Mouse (Mus musculus) T-helper 17 cell (primary cell): Measurements from ENCODE around the gene Mavs.

Experiments used
- in situ Hi-C, 2 experiments: fragments of 300-600 bp; cut with MboI, MseI; formaldehyde crosslinking; loops; 1 replicate in 1 of 2; 2 replicates in 1 of 2; pipeline ENCODE4 v1.15.1; 2025; ENCODE audit warnings: high pct_unique_total_duplicates in 2 of 2

Gene Mavs

DNA sequence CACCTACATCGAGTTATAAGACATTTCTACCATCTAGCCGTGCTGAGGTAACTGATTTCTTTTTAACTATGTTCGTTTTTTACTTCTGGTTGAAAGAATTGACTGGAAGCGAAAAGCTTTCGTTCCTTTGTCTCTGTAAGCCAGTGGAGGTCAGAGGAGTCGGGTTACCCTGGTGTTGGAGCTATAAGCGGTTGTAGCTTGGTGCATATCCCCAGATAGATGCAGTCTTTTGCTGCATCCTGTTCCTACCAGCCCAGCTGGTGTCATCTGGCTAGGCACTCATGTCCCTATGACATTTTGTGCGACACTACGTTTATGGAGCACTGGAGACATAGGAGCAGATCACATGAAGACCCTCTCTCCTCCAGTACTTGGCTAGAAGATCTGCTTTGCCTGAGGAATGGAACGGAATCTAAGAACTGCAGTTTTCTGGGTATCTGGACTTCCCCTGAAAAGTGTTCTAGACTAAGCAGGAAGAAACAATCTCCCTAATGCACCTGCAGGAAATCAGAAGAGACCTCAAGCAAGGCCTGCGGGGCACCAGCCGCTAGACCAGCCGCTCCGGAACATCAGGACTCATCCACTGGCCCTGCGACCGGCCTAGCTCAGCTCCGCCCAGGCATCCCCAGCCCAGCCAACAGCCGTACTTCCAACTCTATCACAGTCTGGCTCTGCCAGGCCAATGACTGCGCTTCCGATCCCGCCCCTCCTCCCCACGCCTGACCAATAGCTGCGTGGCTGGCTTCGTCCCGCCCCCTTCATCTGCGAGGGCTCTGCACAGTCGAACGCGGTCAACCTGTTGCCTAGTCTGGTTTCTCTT, at the start of gene Mavs:
Gene Mavs (plus strand): TSS at position 757 of the 820 bp plus-strand sequence.
- in situ Hi-C loops, result no loop called here

- in situ Hi-C loops, result no loop called here
Measured at GRCm38 (mm10) chr2:131186343-131186742, 47.5 kb upstream of the Mavs start.

DNA sequence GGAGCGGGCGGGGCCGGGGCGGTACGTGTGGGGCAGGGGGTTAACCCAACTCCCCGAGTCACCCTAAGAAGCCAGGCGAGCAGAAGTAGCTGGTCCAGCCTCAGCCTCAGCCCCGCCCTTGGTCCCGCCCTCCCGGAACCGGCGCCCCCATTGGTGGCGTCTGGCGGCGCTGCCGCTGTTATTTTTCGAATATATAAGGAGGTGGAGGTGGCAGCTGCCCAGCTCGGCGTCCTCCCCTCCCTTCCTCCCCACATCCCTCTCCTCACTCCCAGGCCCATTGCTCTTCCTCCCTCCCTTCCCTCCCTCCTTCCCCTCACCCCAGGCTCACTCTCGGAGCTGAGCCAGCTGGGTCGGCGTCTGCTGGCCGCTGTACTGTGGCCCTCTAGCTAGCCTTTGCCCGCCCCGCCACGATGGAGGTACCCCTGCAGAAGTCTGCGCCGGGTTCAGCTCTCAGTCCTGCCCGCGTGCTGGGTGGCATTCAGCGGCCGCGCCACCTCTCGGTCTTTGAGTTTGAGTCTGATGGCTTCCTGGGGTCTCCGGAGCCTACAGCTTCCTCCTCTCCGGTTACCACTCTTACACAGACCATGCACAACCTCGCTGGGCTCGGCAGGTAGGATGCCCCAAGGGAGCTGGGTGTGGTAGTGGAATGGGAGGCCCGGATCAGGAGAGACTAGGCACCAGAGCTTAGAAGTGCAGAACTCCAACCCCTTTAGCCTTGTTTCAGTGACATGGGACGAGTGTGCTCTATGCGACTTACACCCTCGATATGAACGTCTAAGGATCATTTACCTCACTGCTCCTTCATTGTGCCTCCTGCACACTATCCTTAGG, 46.9 kb upstream of the Mavs start, which contains the start of the genes Cdc25b and Spef1:
Gene Cdc25b (plus strand): TSS at position 179 of the 831 bp plus-strand sequence.
Gene Spef1 (minus strand): TSS at position 512 of the 831 bp plus-strand sequence.
- in situ Hi-C loops, result no loop called here

DNA sequence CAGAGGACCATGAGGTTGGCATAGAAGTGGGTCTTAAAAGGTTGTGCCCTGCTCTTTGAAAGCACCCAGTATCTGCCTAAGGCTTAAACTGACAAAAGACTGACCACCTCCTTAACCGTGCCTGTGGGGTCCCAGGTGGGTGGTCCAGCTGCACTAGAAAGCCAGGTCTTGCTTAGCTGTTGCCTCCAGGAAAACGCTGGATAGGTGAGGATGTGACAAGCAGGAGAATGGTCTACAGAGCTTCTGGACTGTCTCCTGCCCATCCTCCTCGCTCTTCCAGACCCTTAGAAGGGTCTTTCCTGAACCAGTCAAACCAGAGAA, 46.3 kb upstream of the Mavs start:
- in situ Hi-C loops, result no loop called here

GRCm38 (mm10) chr2:131188311-131188710, 45.6 kb upstream of the Mavs start:
- in situ Hi-C loops, result no loop called here

DNA sequence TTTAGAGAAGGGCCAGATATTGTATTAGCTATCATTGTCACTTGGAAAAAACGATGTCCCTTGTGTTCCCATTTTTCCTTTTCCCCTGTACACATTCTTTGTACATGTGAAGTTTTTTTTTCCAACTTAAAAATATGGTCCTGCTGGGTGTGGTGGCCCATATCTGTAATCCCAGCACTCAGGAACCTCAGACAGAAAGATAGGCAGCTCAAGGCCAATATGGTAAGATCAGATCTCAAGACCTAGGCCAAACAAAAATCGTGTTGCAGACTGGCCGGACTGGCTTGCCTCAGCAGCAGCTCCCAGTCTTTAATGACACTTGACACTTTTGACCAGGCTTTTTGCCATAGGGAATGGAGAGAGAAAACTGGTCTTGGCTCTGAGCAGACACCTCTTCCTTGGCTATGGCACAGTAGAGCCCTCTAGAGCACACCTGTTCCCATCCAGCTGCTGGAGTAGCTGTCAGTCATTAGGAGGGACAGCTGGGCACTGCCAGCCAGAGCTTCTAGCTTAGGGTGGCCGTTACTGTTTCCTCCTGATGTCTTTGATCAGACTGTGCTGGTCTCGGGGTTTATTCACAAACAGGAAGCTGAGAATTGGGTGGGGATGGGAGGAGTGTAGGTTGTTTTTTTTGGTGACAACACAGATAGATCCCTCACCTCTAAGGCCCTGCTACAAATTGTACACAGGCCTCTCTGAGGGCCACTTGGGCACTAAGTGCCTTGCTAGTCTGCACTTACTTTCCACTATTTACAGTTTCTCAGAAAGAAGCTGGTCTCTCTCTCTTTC, 44.1 kb upstream of the Mavs start:
- in situ Hi-C loops, result no loop called here

DNA sequence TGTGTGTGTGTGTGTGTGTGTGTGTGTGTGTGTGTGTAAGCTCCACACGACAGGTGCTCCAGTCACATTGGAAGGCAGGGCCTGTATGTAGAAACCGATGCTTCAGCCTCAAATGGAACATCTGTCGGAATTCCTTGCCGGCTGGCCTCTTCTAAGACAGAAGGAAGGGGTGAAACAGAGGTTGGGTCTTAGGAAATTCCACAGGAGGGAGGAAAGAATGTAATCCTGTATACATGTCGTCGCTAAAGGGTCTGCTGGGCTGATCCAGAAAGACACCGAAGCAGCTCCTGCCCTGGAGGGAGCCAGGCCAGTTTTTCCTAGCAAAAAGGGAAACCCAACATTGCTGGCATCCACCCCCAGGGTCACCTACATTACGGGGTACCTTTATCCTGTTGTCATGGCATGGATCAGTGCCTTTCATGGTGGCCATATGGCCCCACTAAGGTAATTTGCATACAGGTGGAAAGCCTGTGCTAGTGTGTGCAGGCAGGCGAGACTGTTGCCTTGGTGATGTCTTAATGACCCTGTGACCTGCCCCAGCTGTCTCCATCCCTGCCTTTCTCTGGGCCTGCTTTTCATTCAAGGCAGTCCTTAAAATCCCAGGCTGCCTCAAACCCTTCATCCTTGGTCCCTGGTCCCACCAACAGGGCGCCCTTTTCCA, 43.4 kb upstream of the Mavs start:
- in situ Hi-C loops, result no loop called here

DNA sequence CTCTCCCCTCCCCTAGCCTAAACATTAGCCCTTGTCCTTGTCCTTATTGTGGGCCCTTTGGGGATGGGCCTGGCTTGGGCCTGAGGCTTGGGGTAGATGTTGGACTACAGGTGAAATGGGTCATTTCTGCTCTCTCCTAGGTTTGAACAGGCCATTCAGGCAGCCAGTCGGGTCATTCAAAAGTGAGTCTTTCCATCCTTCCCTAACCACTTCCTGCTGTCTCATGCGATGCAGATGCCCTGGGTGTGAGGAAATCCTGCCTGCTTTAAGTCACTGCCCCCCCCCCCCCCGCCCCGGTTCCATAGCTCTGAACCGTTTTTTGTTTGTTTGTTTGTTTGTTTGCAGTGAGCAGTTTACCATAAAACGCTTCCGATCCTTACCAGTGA, 42.9 kb upstream of the Mavs start:
- in situ Hi-C loops, result no loop called here

DNA sequence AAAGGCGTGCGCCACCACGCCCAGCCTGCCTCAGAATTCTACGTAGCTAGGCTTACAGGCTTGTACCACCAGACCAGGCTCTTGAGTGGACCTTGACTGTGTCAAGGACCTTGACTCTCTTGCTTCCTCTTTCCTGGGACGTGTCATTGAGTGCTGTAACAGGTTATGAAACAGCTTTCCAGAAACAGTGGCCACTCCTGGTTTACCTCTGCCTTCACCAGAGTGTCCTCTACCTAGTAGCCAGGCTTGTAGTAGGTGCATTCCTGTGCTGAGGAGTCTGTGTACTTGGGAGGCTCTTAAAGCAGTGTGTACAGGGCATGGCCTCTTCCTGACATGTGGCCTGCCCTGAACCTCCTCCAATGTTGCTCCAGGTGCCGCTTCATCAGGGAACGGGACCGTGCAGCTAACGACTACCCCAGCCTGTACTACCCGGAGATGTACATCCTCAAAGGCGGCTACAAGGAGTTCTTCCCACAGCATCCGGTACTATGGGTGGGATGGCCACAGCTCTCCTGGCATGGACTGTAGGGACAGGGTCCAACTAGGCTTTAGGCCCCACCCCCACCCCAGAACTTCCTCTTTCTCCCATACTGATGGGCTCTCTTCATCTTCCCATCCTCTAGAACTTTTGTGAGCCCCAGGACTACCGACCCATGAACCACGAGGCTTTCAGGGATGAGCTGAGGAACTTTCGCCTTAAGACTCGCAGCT, 37.1 kb upstream of the Mavs start:
- in situ Hi-C loops, result no loop called here

DNA sequence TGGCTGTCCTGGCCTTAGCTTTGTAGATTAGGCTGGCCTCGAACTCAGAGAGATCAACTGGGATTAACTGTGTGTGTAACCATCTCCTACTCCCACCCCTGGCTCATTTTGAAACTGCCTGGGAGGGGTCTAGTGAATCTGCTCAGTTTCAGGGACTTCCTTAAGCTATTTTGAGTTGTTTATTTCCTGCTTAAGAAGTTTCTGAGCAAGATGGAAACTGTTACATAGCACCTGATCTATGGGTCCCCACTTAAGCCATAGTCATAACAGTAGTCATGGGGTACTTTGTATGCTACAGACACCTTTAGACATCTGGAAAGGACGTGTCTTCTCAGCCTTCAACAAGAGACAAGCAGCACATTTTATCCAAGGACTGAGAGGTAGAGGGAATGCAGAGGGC, 33.2 kb upstream of the Mavs start:
- in situ Hi-C loops, result no loop called here

GRCm38 (mm10) chr2:131201262-131201661, 32.6 kb upstream of the Mavs start:
- in situ Hi-C loops, result no loop called here

DNA sequence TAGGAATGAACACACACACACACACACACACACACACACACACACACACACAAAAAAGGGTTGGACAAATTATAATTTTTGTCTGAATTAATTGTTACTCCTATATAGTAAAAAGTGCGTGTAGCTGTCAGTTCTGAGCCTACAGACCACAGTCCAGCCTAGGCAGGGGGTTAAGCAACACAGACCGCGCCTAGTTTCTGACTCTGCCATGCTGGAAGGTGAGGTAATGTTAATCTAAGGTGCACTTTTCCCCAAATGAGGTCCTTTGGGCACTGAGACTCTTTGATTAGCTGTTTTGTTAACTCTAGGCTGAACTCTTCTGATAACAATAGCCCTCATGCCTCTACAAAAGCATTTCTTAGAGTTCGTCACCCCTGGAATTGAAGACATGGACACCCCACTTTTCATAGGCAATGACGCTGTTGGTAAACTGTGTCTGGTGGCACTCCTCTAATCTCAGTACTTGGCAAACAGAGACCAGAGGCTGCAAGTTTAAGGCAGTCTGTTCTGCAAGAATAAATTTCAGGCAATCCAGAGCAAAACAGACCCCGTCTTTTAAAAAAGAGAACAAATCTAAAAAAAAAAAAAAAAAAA, 29.9 kb upstream of the Mavs start:
- in situ Hi-C loops, result no loop called here

- in situ Hi-C loops, result no loop called here
Measured at GRCm38 (mm10) chr2:131204410-131204981, 29.4 kb upstream of the Mavs start.

GRCm38 (mm10) chr2:131205521-131206182, 28.2 kb upstream of the Mavs start:
- in situ Hi-C loops, result loop anchor here in 1 of 2 experiments (5.0 kb wide), 1 partner anchor 47 kb away; no protein-coding TSS in a partner anchor

DNA sequence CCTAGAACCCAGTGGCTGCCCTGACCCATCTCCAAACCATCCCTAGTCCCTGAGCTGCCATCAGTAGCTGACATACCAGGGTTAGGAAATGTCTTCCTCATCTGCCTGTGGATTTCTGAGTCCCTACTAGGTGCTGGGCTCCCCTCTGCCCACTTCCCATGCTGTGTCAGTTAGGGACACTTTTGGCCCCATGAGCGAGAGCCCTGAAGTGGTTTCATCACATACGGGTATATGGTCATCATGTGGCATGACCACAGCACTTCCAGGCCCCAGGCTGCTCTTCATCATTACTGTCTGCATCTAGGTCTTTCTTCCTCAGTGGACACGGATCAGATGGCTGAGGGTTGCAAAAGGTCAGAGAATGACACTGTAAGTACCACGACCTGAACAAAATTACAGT, 27.1 kb upstream of the Mavs start, which contains the start of gene Ap5s1:
Gene Ap5s1 (plus strand): TSS at position 301 of the 400 bp plus-strand sequence.
- in situ Hi-C loops, result loop anchor here in 1 of 2 experiments (5.0 kb wide), 1 partner anchor 46 kb away; no protein-coding TSS in a partner anchor

GRCm38 (mm10) chr2:131208356-131208755, 25.5 kb upstream of the Mavs start:
- in situ Hi-C loops, result loop anchor here in 1 of 2 experiments (5.0 kb wide), 1 partner anchor 44 kb away; no protein-coding TSS in a partner anchor

GRCm38 (mm10) chr2:131209125-131209795, 24.6 kb upstream of the Mavs start:
- in situ Hi-C loops, result loop anchor here in 1 of 2 experiments (5.0 kb wide), 1 partner anchor 43 kb away; no protein-coding TSS in a partner anchor
